Mouse (Mus musculus) c-Kit-positive CD71-negative TER-119-negative erythroid progenitor cells, embryonic 14.5 days (primary cell): ENCODE measurements at regions not wholly inside any gene's neighbourhood (a gene's known extent, or its start where the extent isn't known, plus 50 kb on each side); places are given as distances from the start of the nearest gene placed in this dataset.

Source experiments
- DNase-seq: peaks from one replicate; pipeline ENCODE4 v3.0.0-alpha.2; 2013; ENCODE audit warnings: low read depth

DNA sequence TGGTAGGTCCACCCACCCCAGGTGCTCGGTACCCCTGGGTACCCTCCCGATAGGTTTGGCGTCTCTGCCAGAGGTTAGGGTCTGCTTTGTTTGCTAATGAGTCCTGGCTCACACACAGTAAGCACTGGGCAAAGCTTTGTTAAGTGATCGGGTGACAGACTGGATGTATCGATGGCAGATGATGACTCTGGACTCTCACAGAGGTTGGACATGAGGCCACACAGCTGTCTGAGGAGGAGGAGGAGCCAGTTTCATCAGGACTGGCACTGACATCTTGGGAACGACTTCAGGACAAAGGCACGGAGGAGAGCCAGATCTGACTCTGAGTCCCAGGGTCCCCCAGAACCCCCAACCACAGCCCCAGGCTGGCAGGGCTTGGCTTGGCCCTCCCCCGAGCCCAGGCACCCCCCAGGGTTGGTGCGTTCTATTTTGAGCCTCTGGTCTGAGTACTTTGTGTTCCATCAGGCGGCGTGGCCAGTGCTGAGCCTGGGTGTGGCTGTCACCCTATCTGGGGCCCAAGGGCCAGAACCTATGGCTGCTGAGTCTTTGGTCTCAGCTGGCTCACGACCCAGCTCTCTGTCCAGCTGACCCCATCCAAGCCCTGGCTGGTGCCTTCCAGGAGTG is 67.6 kb upstream of the Tmem189 start:
- no peak for DNase-seq

DNA sequence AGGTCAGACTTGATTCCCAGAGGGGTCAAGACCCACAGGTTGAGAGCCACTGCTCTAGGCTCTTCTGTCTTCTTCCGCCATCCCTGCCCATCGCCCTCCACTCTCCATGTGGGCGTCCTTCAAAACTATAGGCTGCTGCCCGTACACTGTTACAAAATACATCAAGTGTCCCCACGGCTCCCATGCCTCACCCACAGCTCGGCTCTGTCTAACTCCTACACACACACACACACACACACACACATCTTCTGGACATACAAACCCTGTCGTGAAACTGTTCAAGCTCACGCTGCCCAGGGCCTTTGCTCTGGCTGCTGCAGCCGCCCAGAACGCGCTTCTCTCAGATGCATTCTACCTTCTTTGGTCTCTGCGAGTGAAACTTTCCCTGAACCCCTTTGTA is 67.1 kb upstream of the Tmem189 start:
- DNase-seq = no peak

DNA sequence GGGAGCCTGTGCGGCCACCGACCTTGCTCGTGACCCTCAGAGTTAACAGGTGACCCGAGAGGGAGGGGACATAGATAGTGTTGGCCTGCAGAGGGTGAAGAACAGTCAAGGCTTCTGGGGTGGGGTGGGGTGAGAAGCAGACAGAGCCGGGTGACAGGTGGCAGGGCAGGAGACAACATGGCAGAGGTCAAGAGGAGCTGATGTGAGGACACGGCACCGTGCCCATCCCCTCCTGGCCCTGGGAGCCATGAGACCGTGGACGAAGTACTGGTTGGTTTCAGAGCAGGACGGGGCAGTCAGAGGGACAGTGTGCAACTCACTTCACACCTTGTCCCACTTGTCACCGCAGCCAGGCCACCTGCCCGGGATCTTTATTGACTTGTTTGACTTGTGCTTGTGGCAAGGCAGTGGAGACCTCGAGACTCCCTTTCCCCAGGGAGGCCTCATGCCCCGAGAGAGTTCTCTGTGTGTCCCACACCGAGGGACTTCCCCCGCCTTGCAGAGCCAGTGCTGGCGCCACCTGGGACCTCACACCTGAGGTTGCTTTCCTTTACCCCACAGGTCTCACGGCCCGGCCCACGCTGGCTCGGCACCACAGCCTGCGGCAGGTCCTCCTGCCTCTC is 65.4 kb upstream of the Tmem189 start:
- DNase-seq = no peak

DNA sequence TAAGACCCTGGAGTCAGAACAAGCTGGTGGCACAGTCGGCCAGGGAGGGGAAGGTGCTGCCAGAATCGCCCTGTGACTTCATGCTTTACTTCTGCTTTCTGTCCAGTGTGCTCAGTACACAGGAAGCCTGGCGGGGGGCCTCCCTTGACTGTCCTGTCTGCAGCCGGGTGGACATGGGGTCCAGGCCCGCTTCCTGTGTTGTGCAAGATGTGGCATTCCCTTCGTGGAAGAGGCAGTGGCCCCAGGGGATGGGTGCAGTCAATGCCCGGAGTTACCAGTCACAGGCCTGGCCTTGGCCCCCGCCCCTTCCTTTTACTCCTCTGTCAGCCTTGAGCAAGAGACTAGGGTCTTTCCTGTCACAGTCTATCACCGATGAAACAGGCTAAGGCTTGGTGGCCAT is 64.3 kb upstream of the Tmem189 start:
- DNase-seq = peak; percentile 66

DNA sequence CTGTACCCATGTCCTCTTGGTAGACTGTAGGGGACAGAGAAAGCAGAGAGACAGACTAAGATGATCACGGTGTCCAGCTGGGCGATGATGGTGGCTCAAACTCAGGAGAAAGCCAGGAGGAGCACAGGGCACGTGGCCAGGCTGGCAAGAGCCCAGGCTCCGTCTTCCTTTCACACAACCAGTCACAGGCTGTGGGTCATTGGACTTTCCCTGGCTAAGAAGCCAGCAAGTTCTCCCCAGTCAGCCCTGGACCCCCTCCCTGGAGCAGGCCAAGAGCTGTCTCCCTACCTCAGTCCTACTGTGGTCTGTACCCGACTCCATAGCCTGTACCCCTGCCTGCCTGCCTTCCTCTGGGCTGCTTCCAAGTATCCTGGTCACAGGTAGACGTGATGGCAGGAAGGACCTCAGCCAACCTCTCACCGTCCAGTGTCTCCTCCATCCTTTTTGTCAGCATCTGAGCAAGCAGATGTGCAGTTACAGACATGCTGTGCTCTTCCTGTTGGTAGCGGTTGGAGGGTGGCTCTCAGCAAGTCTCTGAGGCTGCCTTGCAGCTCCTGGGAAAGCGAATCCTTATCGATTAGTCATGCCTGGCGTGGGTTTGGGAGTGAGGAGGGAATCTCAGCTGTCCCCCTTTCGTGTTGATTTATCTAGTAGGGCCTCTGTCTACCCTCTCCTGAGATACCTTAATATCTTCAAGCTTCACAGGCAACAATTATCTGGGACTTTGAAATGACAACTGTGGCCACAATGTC is 63.4 kb upstream of the Tmem189 start:
- DNase-seq = no peak

DNA sequence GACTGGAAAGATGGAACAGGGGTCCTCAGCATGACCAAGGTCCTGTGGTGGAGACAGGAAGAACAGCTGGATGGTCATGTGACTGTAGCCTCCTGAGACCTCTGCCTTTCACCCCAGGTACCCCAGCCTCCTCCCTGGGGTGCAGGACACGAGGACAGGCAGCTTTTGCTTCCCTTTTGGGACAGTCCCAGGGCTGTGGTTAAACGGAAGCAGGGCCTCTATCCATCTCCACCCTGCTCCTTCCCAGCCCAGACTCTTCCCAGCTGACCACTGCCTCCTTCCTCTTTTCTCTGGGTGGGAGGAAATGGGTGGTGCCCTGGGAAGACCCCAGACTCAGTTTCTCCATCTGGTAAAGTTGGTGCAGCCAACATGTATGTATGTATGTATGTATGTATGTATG is 62.0 kb upstream of the Tmem189 start:
- no peak for DNase-seq

DNA sequence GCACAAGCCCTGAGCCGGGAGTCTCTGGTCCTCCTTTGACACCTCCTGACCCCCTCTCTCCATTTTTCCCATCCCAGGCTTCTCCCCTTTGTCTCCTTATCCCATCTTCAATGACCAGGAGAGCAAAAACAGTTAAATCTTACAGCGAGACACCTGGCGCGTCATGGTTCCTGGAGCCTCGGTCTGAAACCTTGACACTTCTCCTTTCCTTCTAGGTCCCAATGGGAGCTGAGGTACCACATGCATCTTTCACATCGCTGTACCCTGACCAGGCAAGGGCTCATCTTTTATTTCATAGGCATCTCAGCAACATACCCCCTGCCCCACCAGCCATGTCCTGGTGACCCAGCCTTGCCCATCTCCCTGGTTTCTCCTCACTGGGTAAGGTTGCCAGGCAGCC is 58.7 kb upstream of the Tmem189 start:
- no peak for DNase-seq

DNA sequence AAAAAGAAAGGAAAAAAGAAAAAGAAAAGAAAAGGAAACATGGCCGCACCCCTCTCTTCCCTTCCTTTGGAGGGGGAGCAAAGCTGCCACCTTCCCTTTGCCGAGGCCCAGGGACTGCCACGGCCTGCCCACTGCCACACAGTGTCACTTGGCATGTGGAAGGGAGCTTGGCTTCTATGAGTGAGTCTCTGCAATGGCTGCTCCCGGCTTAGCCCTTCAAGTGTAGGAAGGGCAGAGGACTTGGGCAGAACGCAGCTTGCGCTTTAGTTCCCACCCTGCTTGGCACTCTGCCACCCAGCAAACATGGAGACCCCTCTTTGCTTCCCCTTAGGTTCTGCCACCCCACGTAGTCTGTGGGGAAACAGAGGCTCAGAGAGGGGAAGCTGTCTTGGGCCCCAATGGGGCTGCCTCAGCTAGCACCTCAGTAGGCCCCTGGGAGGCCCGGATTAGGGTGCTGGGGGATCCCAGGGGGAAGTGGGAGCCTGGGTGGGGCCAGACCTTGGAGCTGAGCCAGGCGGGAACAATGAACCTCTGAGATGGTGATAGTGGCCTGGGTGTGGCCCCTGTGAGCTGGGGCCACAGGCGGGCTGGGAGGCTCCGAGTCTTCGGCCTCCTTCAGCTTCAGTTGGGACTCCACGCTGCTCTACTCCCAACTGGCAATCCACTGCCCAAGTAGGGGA is 57.7 kb upstream of the Tmem189 start:
- DNase-seq = no peak

DNA sequence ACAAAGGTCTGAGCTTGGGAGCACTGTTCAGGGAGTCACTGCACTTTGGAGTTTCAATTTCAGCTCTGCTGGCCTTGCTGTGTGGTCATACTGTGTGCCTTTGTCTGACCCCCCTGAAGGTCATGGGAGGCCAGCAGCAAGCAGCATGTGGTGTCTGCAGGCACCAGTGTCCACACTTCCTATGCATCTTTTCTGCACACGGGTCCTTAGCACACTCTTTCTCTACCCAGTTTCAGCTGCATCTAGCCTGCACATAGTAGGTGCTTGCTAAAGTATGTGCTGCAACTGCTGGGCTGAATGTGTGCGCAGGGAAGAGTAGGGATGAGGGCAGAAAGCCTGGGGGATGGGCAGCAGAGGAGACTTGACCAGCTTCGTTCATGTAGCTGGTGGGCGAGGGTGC is 56.7 kb upstream of the Tmem189 start:
- no peak for DNase-seq

DNA sequence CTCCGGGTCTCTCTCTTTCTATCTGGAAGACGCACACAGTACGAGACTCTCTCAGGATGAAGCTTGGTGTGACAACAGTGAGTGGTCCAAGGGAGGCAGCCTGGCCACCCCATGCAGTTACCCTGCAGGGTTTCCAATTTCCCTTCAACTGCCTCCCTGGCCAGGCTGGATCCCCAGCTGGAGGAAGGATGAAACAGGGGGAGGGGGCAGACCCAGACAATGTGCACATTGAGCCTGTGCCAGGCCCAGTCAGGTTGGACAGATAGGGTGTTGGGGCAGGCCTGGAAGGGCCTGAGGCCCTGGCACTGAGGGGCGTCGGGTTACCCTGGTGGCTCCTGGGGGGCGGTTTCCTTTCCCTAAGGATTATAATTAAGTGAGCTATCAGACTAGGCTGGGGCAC is 55.8 kb upstream of the Tmem189 start:
- no peak for DNase-seq

DNA sequence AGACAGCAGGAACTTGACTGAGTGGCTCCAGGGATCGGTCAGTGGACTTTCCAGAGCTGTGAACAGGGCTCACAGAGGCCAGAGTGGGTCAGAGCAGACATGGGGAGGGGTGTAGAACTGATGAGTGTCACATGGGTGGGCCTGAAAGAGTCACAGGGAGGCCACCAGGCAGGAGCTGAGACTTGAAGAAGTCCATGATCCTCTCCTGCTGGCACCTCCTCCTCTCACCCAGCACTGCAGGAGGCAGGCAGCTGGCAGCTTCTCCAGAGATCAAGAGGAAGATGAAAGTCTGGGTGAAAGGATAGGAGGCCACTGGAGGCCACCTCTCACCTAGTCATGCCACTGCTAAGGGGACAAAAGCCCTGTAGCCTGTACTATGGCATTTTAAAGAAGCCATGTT is 54.5 kb upstream of the Tmem189 start:
- no peak for DNase-seq

DNA sequence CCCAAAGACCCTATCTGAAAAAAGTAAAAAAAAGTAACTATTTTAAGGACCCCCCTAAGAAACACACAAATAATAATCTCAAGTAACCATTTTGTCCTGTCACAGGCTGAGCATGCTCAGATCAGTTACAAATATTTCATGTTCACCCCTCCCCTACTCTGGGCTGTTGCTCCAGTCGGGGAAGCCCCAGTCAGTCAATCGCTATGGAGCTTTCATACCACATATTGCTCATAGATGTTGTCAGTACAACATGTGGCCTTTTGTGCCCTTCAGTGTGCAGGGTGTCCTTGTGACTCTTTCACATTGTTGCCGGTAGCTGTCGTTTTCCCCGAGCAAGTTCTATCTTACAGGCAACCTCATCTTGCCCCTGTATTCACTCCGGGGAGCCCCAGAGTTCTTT is 52.9 kb upstream of the Tmem189 start:
- no peak for DNase-seq

DNA sequence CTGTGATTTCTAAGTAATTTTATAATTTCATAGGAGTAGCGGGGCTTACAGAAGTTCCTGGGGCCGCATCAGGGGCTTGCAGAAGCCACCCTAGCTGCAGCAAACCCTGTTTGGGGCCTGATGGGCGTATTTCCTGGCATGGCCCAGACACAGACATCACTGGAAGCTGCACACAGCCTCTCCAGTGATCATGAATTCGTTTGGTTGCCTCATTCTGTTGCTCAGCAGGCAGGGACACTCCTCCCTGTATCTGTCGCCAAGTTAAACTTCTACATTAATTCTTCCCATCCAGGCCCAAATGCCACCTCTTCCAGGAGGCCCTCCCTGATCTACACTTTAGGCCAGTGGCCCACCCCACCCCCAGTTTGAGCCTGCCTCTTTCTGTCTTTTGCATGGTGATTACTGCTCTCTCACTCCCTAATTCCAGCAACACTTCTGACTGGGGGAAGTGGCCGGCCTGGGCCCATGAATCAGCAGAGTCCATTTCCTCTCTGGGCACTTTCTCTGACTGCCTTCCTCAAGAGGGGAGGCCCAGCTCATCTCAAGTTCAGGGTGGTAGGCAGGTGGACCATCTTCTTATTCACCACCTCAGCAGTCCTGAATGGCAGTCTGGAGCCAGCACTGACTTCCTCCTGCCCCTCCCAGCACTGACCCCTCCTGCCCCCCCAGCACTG is 51.0 kb upstream of the Tmem189 start:
- no peak for DNase-seq
